Mouse (Mus musculus) heart, embryonic 11.5 days (tissue): Measurements from ENCODE around the gene Slc25a29. TPM values are rescaled to one million over a fixed set of nuclear protein-coding genes. Genes with fewer than 3 reads are reported as not detected.

Experiments
- ATAC-seq: fragments of 200-750 bp; cut with Nextera tagmentation; replicated peaks from 2 replicates; pipeline ENCODE4 v1.8.0; 2017; ENCODE audit warnings: moderate library complexity; ENCODE audit not compliant: insufficient number of reproducible peaks, low FRiP score, low TSS enrichment
- H3K27ac ChIP-seq: fragments of 300-500 bp; sonication (generic); 2 replicates; pipeline ENCODE4 v1.5.1; 2014; ENCODE audit warnings: mild to moderate bottlenecking, low read depth, low read length
- H3K27me3 ChIP-seq: fragments of 300-500 bp; sonication (generic); 2 replicates; pipeline ENCODE4 v1.6.1; 2014; ENCODE audit warnings: mild to moderate bottlenecking, low read length, mixed read lengths; ENCODE audit not compliant: control insufficient read depth, insufficient read depth
- H3K36me3 ChIP-seq: fragments of 300-500 bp; sonication (generic); 2 replicates; pipeline ENCODE4 v1.6.1; 2014; ENCODE audit warnings: mild to moderate bottlenecking, low read length, moderate library complexity, mixed read lengths; ENCODE audit not compliant: control insufficient read depth, insufficient read depth
- H3K4me1 ChIP-seq: fragments of 300-500 bp; sonication (generic); 2 replicates; pipeline ENCODE4 v1.6.1; 2014; ENCODE audit warnings: low read length; ENCODE audit not compliant: control insufficient read depth, insufficient read depth
- H3K4me2 ChIP-seq: fragments of 300-500 bp; sonication (generic); 2 replicates; pipeline ENCODE4 v1.6.1; 2014; ENCODE audit warnings: mild to moderate bottlenecking, moderate library complexity
- H3K4me3 ChIP-seq: fragments of 300-500 bp; sonication (generic); 2 replicates; pipeline ENCODE4 v1.5.1; 2014; ENCODE audit warnings: low read depth, low read length
- H3K9ac ChIP-seq: fragments of 300-500 bp; sonication (generic); 2 replicates; pipeline ENCODE4 v1.6.1; 2014; ENCODE audit warnings: mild to moderate bottlenecking, low read depth, low read length, moderate library complexity
- H3K9me3 ChIP-seq: fragments of 300-500 bp; sonication (generic); replicated peaks from 2 replicates; pipeline ENCODE4 v1.6.1; 2016; ENCODE audit warnings: low read length; ENCODE audit not compliant: control insufficient read depth
- WGBS: fragments of 180-500 bp; shearing (Covaris S2); extraction: QIAGEN DNeasy Blood & Tissue Kit; methylation state at CpG from one replicate; pipeline ENCODE4 v1.1.7; 2014; ENCODE audit not compliant: insufficient replicate concordance; 5-methylcytosine and 5-hydroxymethylcytosine counted together
- microRNA counts: library from miRNA; unstranded; fragments of <30 nt; microRNA quantifications from one replicate; lab custom pipeline; 2015
- microRNA-seq: library from miRNA; unstranded; fragments of <30 nt; microRNA quantifications from one replicate; pipeline ENCODE4, GENCODE M21; 2016; ENCODE audit warnings: borderline number of aligned reads
- polyA plus RNA-seq: library from polyadenylated mRNA; unstranded; fragments of >200 nt; fragmentation: Nextera tagmentation; extraction: Ambion mirVana; gene quantifications from 2 replicates; pipeline ENCODE4 v1.2.1, GENCODE M21; 2014

Gene Slc25a29
- polyA plus RNA-seq, 1 experiment from 2014 or later: 4.0 TPM

- Histone ChIP-seq H3K4me1 (no peaks in the 10 kb centered on the region), H3K36me3 (no peaks in the 10 kb centered on the region; the same call in none of the 2 replicates), H3K27ac (no peak overlapping the region), H3K9me3 (no peaks in the 10 kb centered on the region), H3K4me3 (no peak overlapping the region), H3K9ac (no peak overlapping the region), H3K4me2 (no peak overlapping the region), H3K27me3 (no peaks in the 10 kb centered on the region)
- ATAC-seq: no peak
- 85% methylated on average over 4 of the region's 4 CpGs for WGBS
Measured at GRCm38 (mm10) chr12:108785161-108785560, 50.5 kb downstream of the Slc25a29 start.

- no peak overlapping the region for H3K4me2 ChIP-seq
- no peak overlapping the region for H3K9ac ChIP-seq
- H3K4me1 ChIP-seq: no peaks in the 10 kb centered on the region
- H3K27me3 ChIP-seq: no peaks in the 10 kb centered on the region
- ATAC-seq: no peak
- no peak overlapping the region for H3K27ac ChIP-seq
- WGBS: 88% methylated on average over 7 of the region's 7 CpGs
- peaks cover 5% of the 10 kb centered on the region for H3K36me3 ChIP-seq
- no peak overlapping the region for H3K4me3 ChIP-seq
- peaks cover 6% of the 10 kb centered on the region; the same call in 1 of the 2 replicates for H3K9me3 ChIP-seq
Measured at GRCm38 (mm10) chr12:108780108-108780877, 55.4 kb downstream of the Slc25a29 start.

MicroRNAs within 50 kb of the gene (microRNA counts, 519-probe panel; counts per million panel counts)
- microRNA mmu-miR-345-3p (lab: Ali Mortazavi, UCI) (32.2 counts per million), microRNA mmu-miR-345-5p (lab: Ali Mortazavi, UCI) (4,027 counts per million, percentile 28 among the panel's probes with 10 or more counts)

Small RNA genes lying within 50 kb of the gene (microRNA-seq; reads per million reads assigned to microRNA genes)
- gene Mir345: 123 reads per million, percentile 65 among the genes with 10 or more reads in this experiment

Other genes starting within 250 kb of the Slc25a29 start
- 0.54 and 1.2 TPM in 2 replicates for gene Degs2, start 133.6 kb downstream of the Slc25a29 start, polyA plus RNA-seq
- gene Yy1, start 42.9 kb downstream of the Slc25a29 start, polyA plus RNA-seq: 13.0 and 14.2 TPM in 2 replicates
- 4.7 and 5.4 TPM in 2 replicates for gene Slc25a47, start 163 bp upstream of the Slc25a29 start, polyA plus RNA-seq
- gene Wdr25, start 57.7 kb upstream of the Slc25a29 start, polyA plus RNA-seq: 3.3 and 5.6 TPM in 2 replicates
- 77.2 and 78.2 TPM in 2 replicates for gene Wars, start 58.3 kb upstream of the Slc25a29 start, polyA plus RNA-seq
- 1.7 and 2.2 TPM in 2 replicates for gene Begain, start 232.3 kb upstream of the Slc25a29 start, polyA plus RNA-seq